Mouse (Mus musculus) CD4-positive naive resting alpha-beta T cell, adult 57 days (primary cell): ENCODE results near the gene Gm14296. TPM values are rescaled to one million over a fixed set of nuclear protein-coding genes. Genes with fewer than 3 reads are reported as not detected.

Experiments used
- total RNA-seq: library from RNA; stranded (reverse); gene quantifications from one replicate; pipeline ENCODE4 v1.2.4, GENCODE M21; 2023

Gm14296 gene
- total RNA-seq = 1.2 TPM

GRCm38 (mm10) chr2:176927709-176928108 is at the start of gene Gm14296:
TSS of gene Gm14296 (minus strand) at chr2:176927809.

Other genes with a start within 250 kb of the Gm14296 start
- gene Gm14305, start 219.5 kb downstream of the Gm14296 start, total RNA-seq = 3.7 TPM
- 1.6 TPM for gene Gm14295, start 129.2 kb downstream of the Gm14296 start, total RNA-seq
- not detected for gene Gm14408, start 96.7 kb downstream of the Gm14296 start, total RNA-seq
- gene Gm14419, start 73.1 kb upstream of the Gm14296 start, total RNA-seq = 2.2 TPM
- not detected for gene Gm14401, start 146.5 kb upstream of the Gm14296 start, total RNA-seq